Mouse (Mus musculus) urinary bladder, postnatal 36 days (tissue): Measurements from ENCODE around the gene Fuom.

Source experiments
- DNase-seq, 2 experiments: peaks; one replicate each; pipeline ENCODE4 v3.0.0; 2022; ENCODE audit warnings: low spot score in 2 of 2, mixed read lengths in 1 of 2

Gene Fuom

DNA sequence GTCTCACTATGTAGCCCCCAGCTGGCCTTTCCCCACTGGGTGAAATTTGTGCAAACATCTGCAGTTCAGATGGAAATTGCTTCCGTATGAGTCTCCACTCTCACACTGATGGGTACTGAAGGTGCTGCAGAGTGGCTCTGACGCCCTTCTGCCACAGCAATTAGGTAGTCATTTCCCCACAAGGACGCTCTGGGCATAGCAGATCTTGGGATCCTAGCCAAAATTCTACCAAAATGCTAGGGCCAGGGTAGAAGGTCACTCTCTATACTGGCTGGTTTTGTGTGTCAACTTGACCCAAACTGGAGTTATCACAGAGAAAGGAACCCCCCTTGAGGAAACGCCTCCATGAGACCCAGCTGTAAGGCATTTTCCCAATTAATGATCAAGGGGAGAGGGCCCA, 1.8 kb upstream of the Fuom start:
- no peak for DNase-seq

DNA sequence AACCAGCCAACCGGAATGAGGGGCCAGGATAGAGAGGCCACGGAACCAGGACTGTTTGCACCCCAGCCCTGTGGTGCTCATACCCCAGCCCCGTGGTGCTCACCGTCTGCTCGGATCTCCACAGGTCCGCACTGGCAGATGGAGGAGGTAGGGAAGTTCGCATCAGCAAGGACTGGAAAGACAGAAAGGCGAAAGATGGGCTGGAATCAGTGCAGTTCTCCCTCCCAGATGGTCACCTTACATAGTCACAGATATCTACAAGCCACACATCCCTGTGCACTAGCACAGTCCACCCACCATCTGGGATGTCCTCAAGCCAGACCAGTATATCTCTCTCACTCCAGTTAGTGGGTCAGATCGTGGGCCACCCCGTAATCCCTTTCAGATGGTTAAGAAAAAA, 743 bp downstream of the Fuom start:
- no peak for DNase-seq

DNA sequence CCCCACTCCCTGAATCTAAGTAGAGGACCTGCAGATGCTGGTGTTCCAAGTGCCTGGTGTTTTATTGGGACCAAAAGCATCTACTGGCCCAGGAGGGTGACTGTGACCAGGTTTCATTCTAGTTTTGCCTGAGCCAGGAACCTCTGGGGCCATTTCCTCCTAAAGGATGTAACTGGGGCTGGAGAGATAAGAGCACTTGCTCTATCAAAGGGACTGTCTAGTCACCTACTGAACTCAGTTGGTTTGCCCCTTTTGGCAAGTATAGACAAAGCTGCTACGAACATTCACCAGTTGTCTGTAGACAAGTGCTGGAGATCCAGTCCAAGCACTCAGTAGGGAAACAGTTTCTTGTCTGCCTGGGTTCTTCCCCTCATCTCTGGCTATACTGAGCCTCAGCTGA, 3.8 kb downstream of the Fuom start:
- no peak for DNase-seq

DNA sequence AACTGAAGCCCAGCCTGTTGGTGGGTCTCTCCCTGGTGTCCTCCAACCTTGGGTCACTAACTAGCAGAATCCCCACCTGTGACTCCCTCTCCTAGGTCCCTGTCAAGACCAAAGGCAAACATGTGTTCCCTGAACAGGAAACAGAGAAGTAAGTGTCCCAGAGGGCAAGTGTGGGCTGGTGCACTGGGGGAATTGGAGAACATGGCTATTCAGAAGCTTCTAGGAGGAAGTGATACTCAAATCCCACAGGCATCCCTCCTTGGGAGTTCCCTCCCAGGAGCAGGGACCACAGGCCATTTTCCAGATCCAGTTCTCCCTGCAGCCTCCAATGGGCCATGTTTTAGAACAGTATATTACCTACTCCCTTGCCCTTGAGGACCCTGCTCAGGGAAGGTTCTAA, 6.2 kb downstream of the Fuom start:
- no peak for DNase-seq

DNA sequence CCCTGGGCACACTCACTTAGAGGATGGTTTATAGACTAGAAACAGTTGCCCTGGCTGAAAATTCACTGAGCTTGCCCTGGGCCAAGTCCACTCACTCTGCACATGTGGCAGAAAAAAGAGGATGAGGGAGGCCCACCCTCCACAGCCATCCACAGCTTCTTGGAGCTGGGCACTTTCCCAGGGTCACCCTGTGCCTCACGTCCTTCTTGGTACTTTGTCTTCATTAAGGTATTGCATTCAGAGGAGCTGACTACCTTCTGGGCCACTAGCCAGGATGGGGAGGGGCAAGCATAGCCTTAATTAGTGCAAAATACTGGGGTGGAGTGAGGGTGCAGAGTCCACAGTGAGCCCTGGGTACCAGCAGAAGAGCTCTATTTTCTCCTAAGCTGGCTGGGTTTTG, 6.7 kb downstream of the Fuom start:
- DNase-seq = no peak

DNA sequence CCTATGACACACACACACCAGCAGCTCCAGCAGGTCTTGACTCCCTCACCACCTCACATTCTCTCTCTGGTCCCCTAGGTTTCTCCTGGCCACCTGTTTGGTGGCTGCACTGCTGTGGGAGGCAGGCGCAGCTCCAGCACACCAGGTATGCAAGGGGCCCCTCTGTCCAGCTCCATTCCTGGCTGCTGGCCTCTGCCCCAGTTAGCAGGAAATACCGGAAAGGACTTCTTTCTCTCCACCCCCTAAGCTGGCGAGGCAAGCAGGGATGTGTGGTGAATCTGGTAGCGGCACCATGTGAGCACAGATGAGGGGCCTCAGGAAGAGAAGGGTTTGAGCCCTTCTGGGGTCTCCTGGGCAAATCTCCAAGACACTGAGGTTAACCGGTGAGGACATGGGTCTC, 7.3 kb downstream of the Fuom start:
- DNase-seq = peak; percentile 53

DNA sequence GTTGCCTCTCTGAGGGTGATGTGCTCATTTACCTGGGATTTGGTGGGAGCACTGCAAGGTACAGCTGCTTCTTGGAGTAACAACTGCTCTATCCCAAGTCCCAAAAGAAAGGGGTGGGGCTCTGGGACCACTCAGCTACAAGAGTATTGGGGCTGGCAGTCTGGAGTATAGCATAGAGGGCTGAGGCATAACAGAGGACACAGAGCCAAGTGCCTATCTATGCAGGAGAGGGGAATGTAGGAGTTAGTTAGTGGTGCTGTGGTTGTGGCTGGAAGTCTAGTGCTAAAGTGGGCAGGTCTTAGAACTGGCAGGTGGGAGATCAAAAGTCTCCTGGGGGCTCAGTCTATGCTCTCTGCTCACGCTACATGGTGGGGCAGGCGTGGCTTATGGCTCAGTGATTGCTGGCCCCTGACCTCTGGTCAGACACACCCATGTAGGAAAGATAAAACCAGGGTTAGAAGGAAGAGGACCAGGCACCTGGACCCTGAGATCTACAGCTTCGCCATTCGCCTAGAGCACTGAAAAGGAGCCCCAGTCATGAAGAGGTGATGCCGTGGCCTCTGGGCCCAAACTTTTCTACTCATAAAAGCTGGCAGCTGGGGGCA, 9.2 kb downstream of the Fuom start, which contains the start of gene Prap1:
Gene Prap1, plus strand, starts transcription at position 472 of the 605 bp plus-strand sequence.
- no peak for DNase-seq

DNA sequence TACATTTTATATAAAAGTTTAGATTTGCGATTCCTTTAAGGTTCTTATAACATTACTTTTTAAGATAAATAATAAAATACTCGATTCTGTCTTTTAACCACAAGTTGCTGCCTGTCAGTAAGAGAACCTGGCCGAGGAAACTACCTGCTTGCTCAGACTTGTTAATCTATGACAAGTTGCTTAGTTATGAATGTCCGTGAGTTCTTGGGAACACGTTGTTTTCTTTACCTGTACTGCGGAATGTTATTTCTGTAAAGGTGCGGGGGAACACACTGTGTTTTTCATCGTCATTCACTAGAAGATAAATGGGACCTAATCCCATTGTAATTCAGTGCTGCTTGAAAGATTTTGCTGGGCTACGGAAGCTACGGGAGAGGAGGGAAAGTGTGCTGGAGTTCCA, 11.6 kb downstream of the Fuom start:
- no peak for DNase-seq

DNA sequence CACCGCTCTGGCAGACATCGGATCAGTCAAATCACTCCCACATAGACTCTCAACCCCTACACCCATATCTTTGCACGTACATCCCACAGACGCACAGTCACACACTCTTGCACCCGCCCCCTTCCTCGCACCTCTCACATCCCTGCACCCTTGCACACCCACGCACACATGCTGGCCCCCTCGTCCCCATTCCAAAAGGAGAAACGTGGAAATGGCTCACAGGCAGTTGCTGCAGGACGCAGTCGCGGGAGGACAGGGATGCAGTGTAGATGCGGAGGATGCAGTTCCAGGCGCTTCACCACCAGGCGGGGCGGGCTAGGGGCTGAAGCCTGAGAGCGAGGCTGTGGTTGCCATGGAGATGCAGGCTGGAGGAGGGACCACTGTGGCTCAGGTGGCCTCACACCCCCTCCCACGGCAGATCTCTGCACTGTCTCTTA, 20.0 kb downstream of the Fuom start, which contains the start of gene Caly:
Gene Caly, minus strand, starts transcription at position 307 of the 437 bp plus-strand sequence.
- DNase-seq = no peak

DNA sequence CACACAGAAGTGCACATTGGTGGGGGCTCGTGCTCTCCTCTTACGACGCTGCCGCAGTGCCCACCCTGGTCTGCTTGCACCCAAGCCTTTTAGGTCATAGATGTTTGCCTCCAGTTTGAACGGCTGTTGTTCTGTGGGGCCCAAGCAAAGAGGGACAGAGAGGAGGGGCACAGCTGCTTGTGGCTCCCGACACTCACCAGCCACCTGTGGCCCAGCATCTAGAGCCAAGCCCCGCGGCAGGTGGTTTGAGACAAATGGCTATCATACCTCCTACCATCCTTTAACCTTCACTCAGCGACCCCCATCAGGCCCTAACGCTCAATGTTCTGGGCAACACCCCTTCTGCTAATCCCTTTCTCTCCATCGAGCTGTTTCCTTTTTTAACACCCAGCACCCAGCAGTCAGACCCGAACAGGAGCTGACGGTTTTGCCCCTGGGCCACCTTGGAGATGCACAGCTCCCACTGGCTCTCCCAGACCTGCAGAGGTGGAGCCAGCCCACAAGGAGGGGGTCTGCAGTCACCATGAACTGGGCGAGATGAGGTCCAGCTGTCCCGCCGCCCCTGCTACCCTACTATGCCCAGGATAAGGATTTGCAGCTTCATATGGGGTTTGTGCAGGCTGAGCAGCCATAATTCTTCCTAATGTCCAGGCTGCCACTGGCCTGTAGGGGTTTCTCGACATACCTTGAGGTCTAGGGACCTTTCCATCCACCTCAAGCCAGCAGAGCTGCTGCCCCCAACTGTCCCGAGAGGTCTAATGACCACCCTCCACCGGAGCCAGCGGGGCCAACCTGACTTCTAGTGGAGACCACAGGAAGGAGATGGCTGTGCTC, 20.6 kb downstream of the Fuom start:
- DNase-seq = no peak

DNA sequence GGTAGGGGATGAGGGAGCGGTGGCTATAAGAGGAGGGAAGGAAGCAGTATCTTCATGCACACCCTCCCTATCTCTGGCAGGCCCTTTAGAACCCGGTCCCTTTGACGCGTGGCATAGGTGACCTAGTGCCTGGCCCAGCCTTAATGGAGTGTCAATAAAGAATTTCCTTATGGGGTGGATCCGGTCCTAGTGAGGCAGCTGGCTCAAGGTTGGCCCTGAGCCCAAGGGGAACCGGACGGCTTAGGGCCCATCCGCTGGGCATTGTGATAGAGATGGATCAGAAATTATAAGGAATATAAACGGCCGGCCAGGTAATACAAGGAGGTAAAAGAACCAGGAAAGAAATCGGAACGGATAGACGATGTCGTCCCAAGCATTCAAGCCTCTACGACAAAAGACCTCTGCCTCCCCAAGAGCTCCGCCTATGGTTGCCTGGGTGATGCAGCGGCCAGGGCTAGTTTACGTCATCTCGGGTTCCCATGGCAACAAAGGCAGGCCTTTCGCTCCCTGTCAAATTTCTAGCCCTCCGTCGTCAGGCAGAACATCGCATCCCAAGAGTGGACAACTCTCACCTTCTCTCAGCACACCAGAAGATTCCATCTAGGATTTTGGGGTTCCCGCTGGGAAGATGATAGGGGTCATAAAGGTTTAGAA, 21.6 kb downstream of the Fuom start:
- DNase-seq = peak in 1 of 2 experiments; percentile 66

DNA sequence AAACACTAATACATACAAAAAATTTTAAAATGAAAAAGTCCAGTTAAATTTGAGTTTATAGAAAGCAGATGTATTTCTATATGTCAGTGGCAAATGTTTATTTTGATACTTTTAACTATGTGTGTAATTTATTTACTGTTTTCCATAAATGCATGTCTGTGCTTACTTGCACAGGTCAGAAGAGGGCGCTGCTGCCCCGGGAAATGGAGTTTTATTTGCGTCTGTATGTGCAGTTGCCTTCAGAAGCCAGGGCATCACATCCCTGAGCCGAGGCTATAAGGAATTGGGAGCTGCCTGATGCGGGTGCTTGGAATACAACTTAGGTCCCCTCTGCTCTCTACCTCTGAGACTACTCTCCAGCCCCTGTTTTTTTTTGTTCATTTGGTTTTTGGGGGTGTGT, 23.5 kb downstream of the Fuom start:
- peak in 1 of 2 experiments; percentile 73 for DNase-seq

DNA sequence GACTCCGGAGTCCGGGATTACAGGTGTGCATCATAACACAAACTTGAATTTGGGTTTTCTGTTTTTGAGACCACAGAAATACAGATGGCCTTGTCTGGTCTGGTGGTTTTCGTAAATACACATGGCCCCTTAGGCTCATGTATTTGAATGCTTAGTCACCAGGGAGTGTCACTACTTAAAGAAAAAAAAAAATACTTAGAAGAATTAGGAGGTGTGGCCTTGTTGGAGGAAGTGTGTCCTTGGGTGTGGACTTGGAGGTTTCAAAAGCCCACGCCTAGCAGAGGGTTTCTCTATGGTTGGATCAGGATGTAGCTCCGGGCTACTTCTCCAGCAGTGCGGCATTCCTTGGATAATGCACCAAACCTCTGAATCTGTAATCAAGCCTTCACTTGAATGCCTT, 24.5 kb downstream of the Fuom start:
- no peak for DNase-seq

DNA sequence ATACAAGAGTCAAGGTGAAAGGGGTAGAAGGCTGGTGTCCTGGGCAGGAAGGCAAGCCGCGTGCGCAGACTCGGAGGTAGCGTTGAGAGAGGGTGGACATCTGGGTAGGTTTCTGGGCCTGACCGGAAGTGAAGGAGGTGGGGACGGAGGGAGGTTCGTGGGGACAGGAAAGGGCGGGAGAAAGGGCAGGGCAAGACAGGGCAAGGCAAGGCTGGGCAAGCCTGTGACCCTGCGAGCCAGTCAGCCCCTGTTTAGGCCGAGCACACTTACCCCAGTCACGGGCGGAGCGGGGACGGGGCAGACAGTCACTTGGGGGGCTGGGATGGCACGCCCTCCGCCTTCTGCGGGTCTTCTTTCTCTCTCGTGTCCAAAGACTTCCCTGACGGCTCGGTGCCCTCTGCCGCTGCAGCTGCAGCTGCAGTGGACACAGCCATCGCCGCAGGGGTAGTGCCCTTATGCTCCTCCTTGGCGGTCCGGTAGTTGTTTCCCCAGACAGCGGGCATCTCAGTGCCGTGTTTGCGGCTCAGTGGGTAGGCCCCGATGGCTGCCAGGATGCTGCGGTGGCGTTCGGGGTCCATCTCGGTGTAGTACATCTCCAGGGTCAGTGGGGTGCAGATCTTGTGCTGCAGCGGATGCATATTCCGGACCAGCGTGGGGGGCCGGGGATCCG, 32.1 kb downstream of the Fuom start:
- DNase-seq = peak in 1 of 2 experiments; percentile 28

DNA sequence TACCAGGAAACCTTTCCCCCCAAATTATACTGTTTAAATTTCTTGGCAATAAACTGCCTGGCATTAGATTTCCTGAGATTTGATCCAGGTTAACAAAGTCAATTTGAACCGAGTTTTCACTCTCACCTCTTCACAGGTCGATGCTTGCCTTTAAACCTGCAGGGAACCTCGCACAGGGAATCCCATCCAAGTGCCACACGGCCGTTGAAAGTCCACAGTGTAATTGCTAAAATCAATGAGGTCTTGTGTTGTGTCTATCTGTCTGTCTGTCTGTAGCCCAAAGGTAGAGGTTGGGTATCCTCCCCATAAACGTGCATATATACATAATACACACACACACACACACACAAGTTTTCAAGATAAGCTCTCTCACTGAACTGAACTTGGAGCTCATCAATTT, 34.8 kb downstream of the Fuom start:
- DNase-seq = no peak

DNA sequence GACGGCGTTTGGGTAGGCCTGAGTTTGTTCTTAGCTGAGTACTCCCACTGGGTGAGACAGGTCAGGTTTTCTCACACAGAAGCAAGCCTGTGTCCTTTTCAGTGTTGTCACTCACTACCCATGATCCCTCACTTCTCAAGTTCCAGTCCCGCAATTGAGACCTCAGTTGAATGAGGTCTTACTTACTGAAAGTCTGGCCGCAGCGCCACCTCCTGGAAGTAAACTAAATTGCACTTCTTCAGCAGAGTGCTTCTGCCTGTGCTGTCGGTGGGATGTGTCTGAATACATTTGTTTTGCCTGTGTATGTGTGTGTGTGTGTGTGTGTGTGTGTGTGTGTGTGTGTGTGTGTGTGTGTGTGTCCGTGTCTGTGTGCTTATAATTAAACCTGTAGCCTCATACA, 39.1 kb downstream of the Fuom start:
- peak; percentile 59 to 60 for DNase-seq

DNA sequence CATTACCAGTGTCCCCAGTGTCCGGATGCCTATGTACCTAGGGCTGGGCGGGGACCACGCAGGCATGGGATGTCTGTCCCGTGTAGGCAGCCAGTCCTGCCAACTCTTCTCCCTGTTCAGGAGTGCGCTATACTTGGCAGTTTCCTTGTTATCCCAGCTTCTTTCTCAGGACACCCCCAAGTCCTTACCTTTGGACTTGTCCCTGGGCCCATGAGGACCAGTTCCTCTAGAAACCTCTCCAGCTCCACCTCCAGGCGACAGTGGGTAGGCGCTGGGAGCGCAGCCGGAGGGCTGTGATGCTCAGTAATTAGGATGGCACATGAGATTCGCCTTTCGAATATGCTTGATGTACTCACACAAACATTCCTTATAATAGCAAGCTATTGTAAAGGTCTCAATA, 39.9 kb downstream of the Fuom start:
- peak in 1 of 2 experiments; percentile 25 for DNase-seq

DNA sequence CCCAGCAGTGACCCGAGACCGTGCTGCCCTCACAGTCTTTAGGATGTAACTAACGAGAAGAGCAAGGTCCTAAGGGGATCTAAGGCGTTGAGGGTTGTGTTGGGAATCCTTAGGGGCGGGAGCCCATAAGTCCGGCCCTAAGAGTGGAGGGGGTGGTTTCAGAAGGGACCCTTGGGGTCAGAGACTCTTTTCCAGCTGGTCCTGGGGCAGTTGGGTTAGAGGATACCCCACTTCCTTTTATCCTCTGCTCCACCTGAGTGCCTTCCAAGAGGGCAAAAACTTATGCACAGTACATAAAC, 40.5 kb downstream of the Fuom start:
- no peak for DNase-seq

DNA sequence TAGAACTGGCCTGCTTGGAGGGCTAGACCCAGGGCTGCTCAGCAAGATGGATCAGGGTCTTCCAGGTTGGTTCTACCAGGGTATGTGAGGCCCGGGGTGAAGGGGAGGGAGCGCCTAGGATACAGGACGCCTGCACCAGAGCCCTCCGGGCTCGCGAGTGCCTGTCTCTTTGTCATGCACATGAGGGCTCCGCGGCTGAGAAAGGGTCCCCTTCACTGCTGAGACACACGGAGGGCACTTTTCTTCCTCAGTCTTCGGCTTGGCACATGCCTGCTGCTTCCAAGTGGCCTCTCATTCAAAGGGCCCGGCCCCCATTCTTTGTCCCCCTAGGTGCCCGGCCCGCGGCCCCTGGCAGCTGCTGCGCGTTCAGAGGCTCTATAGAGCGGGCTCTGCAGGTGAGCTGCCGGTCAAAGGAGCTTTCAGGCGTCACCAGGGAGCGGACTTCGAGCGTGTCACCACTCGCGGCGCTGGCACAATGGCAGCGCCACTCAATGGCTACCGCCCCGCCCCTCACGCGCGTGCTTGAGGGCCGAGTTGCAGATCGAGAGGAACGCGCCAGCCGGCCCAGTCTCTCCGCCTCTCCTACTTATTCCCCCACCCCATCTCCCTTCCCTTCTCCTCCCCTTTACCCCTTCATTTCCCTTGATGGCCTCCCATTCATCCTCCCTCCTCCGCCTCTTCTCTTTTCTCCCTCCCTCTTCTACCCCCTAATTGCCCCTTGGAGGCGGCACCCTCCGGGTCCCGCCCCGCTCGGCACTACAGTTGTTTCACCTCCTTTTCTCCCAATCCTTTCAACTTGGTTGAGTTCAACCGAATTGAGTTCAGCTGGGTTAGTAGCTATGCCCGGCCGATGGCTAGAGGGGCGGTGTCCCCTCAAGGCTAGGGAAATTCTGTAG, 41.1 kb downstream of the Fuom start:
- DNase-seq = peak; percentile 57 to 65

DNA sequence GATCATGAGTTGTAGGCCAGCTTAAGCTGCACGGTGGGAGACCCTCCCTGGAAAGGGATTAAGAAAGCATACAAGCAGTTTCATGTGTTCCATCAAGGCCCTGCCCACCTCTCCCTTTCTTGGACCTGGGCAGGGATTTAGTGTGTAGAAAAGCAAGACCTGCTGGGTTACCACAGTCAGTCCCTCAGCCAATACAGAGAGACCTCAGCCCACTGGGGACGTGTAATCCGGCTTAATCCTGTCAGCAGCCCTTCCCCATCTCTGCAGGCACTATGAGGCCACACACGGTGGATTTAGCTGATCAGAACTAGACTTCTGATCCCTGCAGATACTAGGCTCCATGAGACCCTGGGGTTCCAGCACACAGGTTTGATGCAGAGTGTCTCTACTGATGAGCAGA, 42.6 kb downstream of the Fuom start:
- no peak for DNase-seq

DNA sequence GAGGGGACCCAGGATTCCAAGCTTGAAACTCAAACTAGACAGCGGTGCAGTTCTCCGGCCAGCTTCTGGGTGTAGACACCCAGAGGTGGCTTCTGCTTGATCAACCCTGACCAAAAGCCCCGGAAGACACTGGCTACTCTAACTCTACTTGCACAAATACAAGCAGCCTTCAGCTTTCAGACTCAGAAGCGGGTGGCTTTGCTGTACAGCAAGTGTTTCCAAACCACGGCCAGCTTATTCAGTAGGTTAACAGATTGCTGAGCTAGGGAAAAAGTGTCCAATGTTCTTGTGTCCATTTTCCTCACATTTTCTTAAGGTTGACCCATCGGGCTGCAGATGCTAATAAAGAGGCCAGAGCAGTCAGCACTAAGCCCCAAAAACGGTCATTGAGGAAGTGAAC, 43.7 kb downstream of the Fuom start:
- DNase-seq = no peak
